Mouse (Mus musculus): ENCODE data around the gene Tspan32. TPM values are rescaled to one million over a fixed set of nuclear protein-coding genes. Genes with fewer than 3 reads are reported as not detected.

Tspan32 gene
- polyA plus RNA-seq, 1 experiment from 2014 or later = 115 TPM

- no peaks in the 10 kb centered on the region for H3K36me3 ChIP-seq (ENCODE audit: control insufficient read depth, insufficient read depth, low read length)
- no peak overlapping the region for H3K4me2 ChIP-seq
- ATAC-seq (replicated peaks; ENCODE audit: low FRiP score) (no peak), DNase-seq (ENCODE audit: low spot score) (no peak)
- H3K9ac ChIP-seq (ENCODE audit: low read depth, low read length) = no peak overlapping the region
- no peaks in the 10 kb centered on the region; the same call in 1 of the 2 replicates for H3K9me3 ChIP-seq (ENCODE audit: control insufficient read depth, low read length)
- 80% methylated on average over 2 of the region's 2 CpGs for WGBS
- no peak overlapping the region for H3K4me3 ChIP-seq (ENCODE audit: low read depth, low read length)
- no peaks in the 10 kb centered on the region for H3K27me3 ChIP-seq (replicated peaks; ENCODE audit: control insufficient read depth, insufficient read depth, low read length)
- no peak overlapping the region for H3K27ac ChIP-seq (ENCODE audit: low read depth, low read length)
- peaks cover 19% of the 10 kb centered on the region for H3K4me1 ChIP-seq (replicated peaks; ENCODE audit: control insufficient read depth, insufficient read depth, low read length)
These were observed 39.4 kb downstream of the Tspan32 start for GRCm38 (mm10) chr7:143044049-143044825.

- Histone ChIP-seq H3K27me3 (replicated peaks; ENCODE audit: control insufficient read depth, insufficient read depth, low read length) (no peaks in the 10 kb centered on the region), H3K4me1 (replicated peaks; ENCODE audit: control insufficient read depth, insufficient read depth, low read length) (peaks cover 19% of the 10 kb centered on the region), H3K9me3 (ENCODE audit: control insufficient read depth, low read length) (no peaks in the 10 kb centered on the region; the same call in 1 of the 2 replicates), H3K27ac (ENCODE audit: low read depth, low read length) (no peak overlapping the region), H3K9ac (ENCODE audit: low read depth, low read length) (no peak overlapping the region), H3K4me3 (ENCODE audit: low read depth, low read length) (no peak overlapping the region), H3K36me3 (ENCODE audit: control insufficient read depth, insufficient read depth, low read length) (no peaks in the 10 kb centered on the region), H3K4me2 (no peak overlapping the region)
- DNase-seq (ENCODE audit: low spot score) (no peak), ATAC-seq (replicated peaks; ENCODE audit: low FRiP score) (no peak)
These were observed 40.0 kb downstream of the Tspan32 start for GRCm38 (mm10) chr7:143044826-143045206.

GRCm38 (mm10) chr7:143046358-143046757 lies 41.5 kb downstream of the Tspan32 start:
- H3K9me3 ChIP-seq (ENCODE audit: control insufficient read depth, low read length) = no peaks in the 10 kb centered on the region; the same call in 1 of the 2 replicates
- no peak for ATAC-seq (replicated peaks; ENCODE audit: low FRiP score)
- H3K4me3 ChIP-seq (ENCODE audit: low read depth, low read length) = no peak overlapping the region
- H3K4me2 ChIP-seq = no peak overlapping the region
- no peak overlapping the region for H3K9ac ChIP-seq (ENCODE audit: low read depth, low read length)
- DNase-seq (ENCODE audit: low spot score) = no peak
- H3K36me3 ChIP-seq (ENCODE audit: control insufficient read depth, insufficient read depth, low read length) = no peaks in the 10 kb centered on the region
- WGBS = 59% methylated on average over 7 of the region's 7 CpGs
- H3K4me1 ChIP-seq (replicated peaks; ENCODE audit: control insufficient read depth, insufficient read depth, low read length) = peaks cover 16% of the 10 kb centered on the region
- no peaks in the 10 kb centered on the region for H3K27me3 ChIP-seq (replicated peaks; ENCODE audit: control insufficient read depth, insufficient read depth, low read length)
- H3K27ac ChIP-seq (ENCODE audit: low read depth, low read length) = no peak overlapping the region

GRCm38 (mm10) chr7:143049331-143049730 lies 44.5 kb downstream of the Tspan32 start:
- Histone ChIP-seq H3K4me1 (replicated peaks; ENCODE audit: control insufficient read depth, insufficient read depth, low read length) (peaks cover 6% of the 10 kb centered on the region), H3K9ac (ENCODE audit: low read depth, low read length) (no peak overlapping the region), H3K36me3 (ENCODE audit: control insufficient read depth, insufficient read depth, low read length) (no peaks in the 10 kb centered on the region), H3K9me3 (ENCODE audit: control insufficient read depth, low read length) (no peaks in the 10 kb centered on the region; the same call in 1 of the 2 replicates), H3K4me3 (ENCODE audit: low read depth, low read length) (no peak overlapping the region), H3K27ac (ENCODE audit: low read depth, low read length) (no peak overlapping the region), H3K4me2 (no peak overlapping the region), H3K27me3 (replicated peaks; ENCODE audit: control insufficient read depth, insufficient read depth, low read length) (no peaks in the 10 kb centered on the region)
- DNase-seq (ENCODE audit: low spot score) = no peak
- no peak for ATAC-seq (replicated peaks; ENCODE audit: low FRiP score)
- WGBS = 79% methylated on average over 3 of the region's 3 CpGs

- no peak for DNase-seq (ENCODE audit: low spot score)
- no peak for ATAC-seq (replicated peaks; ENCODE audit: low FRiP score)
- H3K4me1 ChIP-seq (replicated peaks; ENCODE audit: control insufficient read depth, insufficient read depth, low read length) = peaks cover 14% of the 10 kb centered on the region
- H3K4me3 ChIP-seq (ENCODE audit: low read depth, low read length) = no peak overlapping the region
- H3K36me3 ChIP-seq (ENCODE audit: control insufficient read depth, insufficient read depth, low read length) = no peaks in the 10 kb centered on the region
- H3K9ac ChIP-seq (ENCODE audit: low read depth, low read length) = no peak overlapping the region
- H3K4me2 ChIP-seq = no peak overlapping the region
- 91% methylated on average over 3 of the region's 3 CpGs for WGBS
- no peak overlapping the region for H3K27ac ChIP-seq (ENCODE audit: low read depth, low read length)
- no peaks in the 10 kb centered on the region for H3K27me3 ChIP-seq (replicated peaks; ENCODE audit: control insufficient read depth, insufficient read depth, low read length)
- H3K9me3 ChIP-seq (ENCODE audit: control insufficient read depth, low read length) = no peaks in the 10 kb centered on the region
These were observed 45.3 kb downstream of the Tspan32 start for GRCm38 (mm10) chr7:143049841-143050816.

- H3K4me1 ChIP-seq (replicated peaks; ENCODE audit: control insufficient read depth, insufficient read depth, low read length) = peaks cover 26% of the 10 kb centered on the region
- ATAC-seq (replicated peaks; ENCODE audit: low FRiP score) = no peak
- H3K27me3 ChIP-seq (replicated peaks; ENCODE audit: control insufficient read depth, insufficient read depth, low read length) = no peaks in the 10 kb centered on the region
- H3K27ac ChIP-seq (ENCODE audit: low read depth, low read length) = no peak overlapping the region
- DNase-seq (ENCODE audit: low spot score) = no peak
- H3K4me3 ChIP-seq (ENCODE audit: low read depth, low read length) = no peak overlapping the region
- H3K4me2 ChIP-seq = no peak overlapping the region
- WGBS = 46% methylated on average over 2 of the region's 2 CpGs
- H3K36me3 ChIP-seq (ENCODE audit: control insufficient read depth, insufficient read depth, low read length) = no peaks in the 10 kb centered on the region
- H3K9ac ChIP-seq (ENCODE audit: low read depth, low read length) = no peak overlapping the region
- H3K9me3 ChIP-seq (ENCODE audit: control insufficient read depth, low read length) = no peaks in the 10 kb centered on the region
These were observed 46.5 kb downstream of the Tspan32 start for GRCm38 (mm10) chr7:143051316-143051715.

- WGBS = under 1% methylated on average over 37 of the region's 37 CpGs
- peak within 1 kb of the TSS; percentile 93 for H3K9ac ChIP-seq (ENCODE audit: low read depth, low read length)
- no peaks in the 10 kb centered on the region for H3K9me3 ChIP-seq (ENCODE audit: control insufficient read depth, low read length)
- H3K36me3 ChIP-seq (ENCODE audit: control insufficient read depth, insufficient read depth, low read length) = no peaks in the 10 kb centered on the region
- peaks cover 39% of the 10 kb centered on the region for H3K4me1 ChIP-seq (replicated peaks; ENCODE audit: control insufficient read depth, insufficient read depth, low read length)
- ATAC-seq (replicated peaks; ENCODE audit: low FRiP score) (peak; percentile 86), DNase-seq (ENCODE audit: low spot score) (peak; percentile 94)
- H3K27ac ChIP-seq (ENCODE audit: low read depth, low read length) = peak within 1 kb of the TSS; percentile 79
- peak within 1 kb of the TSS; percentile 75 for H3K4me3 ChIP-seq (ENCODE audit: low read depth, low read length)
- no peaks in the 10 kb centered on the region for H3K27me3 ChIP-seq (replicated peaks; ENCODE audit: control insufficient read depth, insufficient read depth, low read length)
- H3K4me2 ChIP-seq = peak within 1 kb of the TSS; percentile 80
These were observed 47.8 kb downstream of the Tspan32 start, which contains the start of gene Cd81 for GRCm38 (mm10) chr7:143052626-143053007. Gene Cd81, plus strand, starts transcription at chr7:143052739.

- under 1% methylated on average over 46 of the region's 46 CpGs for WGBS
- H3K36me3 ChIP-seq (ENCODE audit: control insufficient read depth, insufficient read depth, low read length) = no peaks in the 10 kb centered on the region
- no peaks in the 10 kb centered on the region for H3K27me3 ChIP-seq (replicated peaks; ENCODE audit: control insufficient read depth, insufficient read depth, low read length)
- DNase-seq (ENCODE audit: low spot score) (peak; percentile 77), ATAC-seq (replicated peaks; ENCODE audit: low FRiP score) (peak; percentile 46)
- H3K9ac ChIP-seq (ENCODE audit: low read depth, low read length) = peak overlapping the region; percentile 93
- H3K4me3 ChIP-seq (ENCODE audit: low read depth, low read length) = peak overlapping the region; percentile 75
- H3K9me3 ChIP-seq (ENCODE audit: control insufficient read depth, low read length) = no peaks in the 10 kb centered on the region
- peaks cover 45% of the 10 kb centered on the region for H3K4me1 ChIP-seq (replicated peaks; ENCODE audit: control insufficient read depth, insufficient read depth, low read length)
- H3K4me2 ChIP-seq = peak overlapping the region; percentile 80
- H3K27ac ChIP-seq (ENCODE audit: low read depth, low read length) = peak overlapping the region; percentile 79
These were observed 48.4 kb downstream of the Tspan32 start for GRCm38 (mm10) chr7:143053008-143053899.
